Mouse (Mus musculus): Measurements from ENCODE around the gene Naaladl2.

DNA sequence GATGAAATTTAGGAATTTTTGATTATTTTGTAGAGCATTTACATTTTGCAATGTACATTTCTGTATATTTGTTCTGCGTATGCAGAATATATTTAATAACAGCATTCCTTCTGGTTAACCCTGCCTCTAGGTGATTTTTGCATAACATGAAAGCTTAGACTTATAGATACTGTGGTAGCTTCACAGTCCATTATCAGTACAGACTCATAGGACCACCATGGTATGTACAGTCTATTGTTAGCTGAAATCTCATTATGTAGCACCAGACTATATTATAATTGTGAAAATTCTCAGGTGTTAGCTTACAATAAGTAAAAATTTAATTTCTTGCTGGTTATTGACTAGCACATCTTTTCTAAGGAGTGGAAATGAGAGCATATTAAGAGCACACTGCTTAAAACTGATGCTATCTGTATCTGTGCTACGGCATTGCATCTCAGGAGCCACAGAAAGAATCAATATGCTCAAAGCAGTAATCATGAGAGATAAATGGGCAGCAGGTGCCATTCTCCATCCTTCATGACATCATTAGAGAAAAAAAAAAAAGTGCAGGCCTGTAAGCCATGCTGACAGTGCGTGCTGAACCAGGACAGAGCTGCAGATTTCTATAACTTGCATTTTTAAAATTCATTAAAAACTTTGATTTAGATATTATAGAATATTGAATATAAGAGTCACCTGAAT is 610.1 kb downstream of the Naaladl2 start:
- no peak for TF ChIP-seq GATA1 (IDR thresholded peaks at IDR 0.05; ENCODE audit: low read length)
- no peak for TF ChIP-seq TAL1 (IDR thresholded peaks at IDR 0.05; ENCODE audit: low read length)

Measured in erythroblast, embryonic 14.5 days (primary cell).